Mouse (Mus musculus) lung, embryonic 16.5 days (tissue): ENCODE results near the gene Nxpe2. TPM values are rescaled to one million over a fixed set of nuclear protein-coding genes. Genes with fewer than 3 reads are reported as not detected.
A peak's percentile ranks its signal among the peaks of the same experiment; 100 is the strongest.
"Not testable (repeated sequence)": the region's sequence is repeated elsewhere in the genome, so short reads cannot be mapped to it uniquely, and the experiment has no call there.

Experiments used
- ATAC-seq: fragments of 200-750 bp; cut with Nextera tagmentation; 2 replicates; pipeline ENCODE4 v1.8.0; 2017; ENCODE audit warnings: low read depth, mild to moderate bottlenecking, moderate library complexity
- H3K27ac ChIP-seq: fragments of 300-500 bp; sonication (generic); 2 replicates; pipeline ENCODE4 v1.5.1; 2014; ENCODE audit warnings: mild to moderate bottlenecking, control low read depth, low read length
- H3K27me3 ChIP-seq: fragments of 300-500 bp; sonication (generic); 2 replicates; pipeline ENCODE4 v1.6.1; 2014; ENCODE audit warnings: low read depth, low read length, mixed read lengths; ENCODE audit not compliant: control insufficient read depth, insufficient read depth
- H3K36me3 ChIP-seq: fragments of 300-500 bp; sonication (generic); 2 replicates; pipeline ENCODE4 v1.6.1; 2014; ENCODE audit warnings: low read length; ENCODE audit not compliant: control insufficient read depth, insufficient read depth
- H3K4me1 ChIP-seq: fragments of 300-500 bp; sonication (generic); replicated peaks from 2 replicates; pipeline ENCODE4 v1.6.1; 2014; ENCODE audit warnings: low read length, mixed read lengths; ENCODE audit not compliant: control insufficient read depth, insufficient read depth
- H3K4me2 ChIP-seq: fragments of 300-500 bp; sonication (generic); 2 replicates; pipeline ENCODE4 v1.6.1; 2014; ENCODE audit warnings: low read depth, low read length, control low read depth
- H3K4me3 ChIP-seq: fragments of 300-500 bp; sonication (generic); 2 replicates; pipeline ENCODE4 v1.5.1; 2014; ENCODE audit warnings: mild to moderate bottlenecking, low read length, control low read depth
- H3K9ac ChIP-seq: fragments of 300-500 bp; sonication (generic); 2 replicates; pipeline ENCODE4 v1.6.1; 2014; ENCODE audit warnings: low read length, control low read depth
- H3K9me3 ChIP-seq: fragments of 300-500 bp; sonication (generic); 2 replicates; pipeline ENCODE4 v1.6.1; 2016; ENCODE audit warnings: low read length; ENCODE audit not compliant: control insufficient read depth
- WGBS: fragments of 180-500 bp; shearing (Covaris S2); extraction: QIAGEN DNeasy Blood & Tissue Kit; methylation state at CpG from one replicate; pipeline ENCODE4 v1.1.7; 2014; 5-methylcytosine and 5-hydroxymethylcytosine counted together
- polyA plus RNA-seq: library from polyadenylated mRNA; unstranded; fragments of >200 nt; fragmentation: Nextera tagmentation; extraction: Ambion mirVana; gene quantifications from 2 replicates; pipeline ENCODE4 v1.2.1, GENCODE M21; 2015

Nxpe2 gene
- polyA plus RNA-seq, 1 experiment from 2014 or later, result 1.3 TPM

GRCm38 (mm10) chr9:48315825-48316224 is 37.4 kb downstream of the Nxpe2 start:
- ATAC-seq, result peak; percentile 52; the same call in 1 of the 2 replicates
- H3K36me3 ChIP-seq, result no peaks in the 10 kb centered on the region
- 38% methylated on average over 1 of the region's 1 CpGs for WGBS

GRCm38 (mm10) chr9:48314194-48314593 is 39.1 kb downstream of the Nxpe2 start:
- Histone ChIP-seq H3K27ac (peak overlapping the region; percentile 58; the same call in 1 of the 2 replicates), H3K4me2 (peak overlapping the region; percentile 7; the same call in 1 of the 2 replicates), H3K9ac (no peak overlapping the region), H3K4me3 (0 out of 2 replicates have a peak overlapping the region, but pooled peaks have one; percentile 7), H3K4me1 (no peaks in the 10 kb centered on the region), H3K9me3 (no peaks in the 10 kb centered on the region), H3K36me3 (no peaks in the 10 kb centered on the region), H3K27me3 (no peaks in the 10 kb centered on the region)
- peak; percentile 60 for ATAC-seq
- WGBS, result 44% methylated on average over 3 of the region's 3 CpGs

More at GRCm38 (mm10) chr9:48315825-48316224, 37.4 kb downstream of the Nxpe2 start:
- H3K9ac ChIP-seq, result no peak overlapping the region
- no peak overlapping the region for H3K27ac ChIP-seq
- H3K4me2 ChIP-seq, result peak overlapping the region; percentile 14; the same call in 1 of the 2 replicates
- H3K4me1 ChIP-seq, result no peaks in the 10 kb centered on the region
- no peak overlapping the region for H3K4me3 ChIP-seq
- H3K9me3 ChIP-seq, result no peaks in the 10 kb centered on the region
- no peaks in the 10 kb centered on the region for H3K27me3 ChIP-seq

GRCm38 (mm10) chr9:48311241-48311640 is 42.0 kb downstream of the Nxpe2 start:
- 70% methylated on average over 5 of the region's 5 CpGs for WGBS
- Histone ChIP-seq H3K36me3 (no peaks in the 10 kb centered on the region), H3K4me2 (no peak overlapping the region), H3K4me1 (no peaks in the 10 kb centered on the region), H3K27me3 (no peaks in the 10 kb centered on the region), H3K9ac (no peak overlapping the region), H3K9me3 (no peaks in the 10 kb centered on the region), H3K4me3 (no peak overlapping the region), H3K27ac (no peak overlapping the region)
- no peak for ATAC-seq

GRCm38 (mm10) chr9:48303564-48303963 is 49.7 kb downstream of the Nxpe2 start:
- WGBS, result 40% methylated on average over 5 of the region's 5 CpGs
- not testable (repeated sequence) for ATAC-seq, H3K27ac ChIP-seq

GRCm38 (mm10) chr9:48298983-48299382 is 54.3 kb downstream of the Nxpe2 start:
- no peak overlapping the region for H3K4me3 ChIP-seq
- H3K36me3 ChIP-seq, result no peaks in the 10 kb centered on the region
- H3K4me2 ChIP-seq, result no peak overlapping the region
- no peak overlapping the region for H3K27ac ChIP-seq
- no peaks in the 10 kb centered on the region for H3K4me1 ChIP-seq
- no peaks in the 10 kb centered on the region for H3K27me3 ChIP-seq
- WGBS, result 81% methylated on average over 7 of the region's 7 CpGs
- H3K9ac ChIP-seq, result no peak overlapping the region
- H3K9me3 ChIP-seq, result no peaks in the 10 kb centered on the region
- no peak for ATAC-seq

More at GRCm38 (mm10) chr9:48303564-48303963, 49.7 kb downstream of the Nxpe2 start:
- H3K9me3 ChIP-seq, H3K9ac ChIP-seq, H3K36me3 ChIP-seq, H3K4me1 ChIP-seq, H3K4me2 ChIP-seq, H3K4me3 ChIP-seq, H3K27me3 ChIP-seq: not testable (repeated sequence)

- WGBS, result 57% methylated on average over 2 of the region's 2 CpGs
- H3K4me2 ChIP-seq, result no peak overlapping the region
- ATAC-seq, result no peak
- no peaks in the 10 kb centered on the region for H3K9me3 ChIP-seq
- no peak overlapping the region for H3K9ac ChIP-seq
- H3K27ac ChIP-seq, result no peak overlapping the region
- H3K27me3 ChIP-seq, result no peaks in the 10 kb centered on the region
- H3K4me3 ChIP-seq, result no peak overlapping the region
- H3K36me3 ChIP-seq, result no peaks in the 10 kb centered on the region
- H3K4me1 ChIP-seq, result no peaks in the 10 kb centered on the region
Observed at GRCm38 (mm10) chr9:48294754-48295153, 58.5 kb downstream of the Nxpe2 start.

- no peak overlapping the region for H3K4me2 ChIP-seq
- no peaks in the 10 kb centered on the region for H3K4me1 ChIP-seq
- H3K27me3 ChIP-seq, result no peaks in the 10 kb centered on the region
- H3K27ac ChIP-seq, result no peak overlapping the region
- H3K9ac ChIP-seq, result no peak overlapping the region
- H3K4me3 ChIP-seq, result no peak overlapping the region
- ATAC-seq, result no peak
- 100% methylated on average over 1 of the region's 1 CpGs for WGBS
- H3K36me3 ChIP-seq, result no peaks in the 10 kb centered on the region
- H3K9me3 ChIP-seq, result no peaks in the 10 kb centered on the region
Observed at GRCm38 (mm10) chr9:48290281-48290680, 63.0 kb downstream of the Nxpe2 start.

- Histone ChIP-seq H3K9ac (no peak overlapping the region), H3K36me3 (no peaks in the 10 kb centered on the region), H3K4me2 (no peak overlapping the region), H3K4me3 (no peak overlapping the region), H3K4me1 (no peaks in the 10 kb centered on the region), H3K9me3 (no peaks in the 10 kb centered on the region), H3K27me3 (no peaks in the 10 kb centered on the region), H3K27ac (no peak overlapping the region)
- no peak for ATAC-seq
- 79% methylated on average over 8 of the region's 8 CpGs for WGBS
Observed at GRCm38 (mm10) chr9:48284221-48284620, 69.0 kb downstream of the Nxpe2 start.

GRCm38 (mm10) chr9:48276831-48277230 is 76.4 kb downstream of the Nxpe2 start:
- no peaks in the 10 kb centered on the region for H3K4me1 ChIP-seq
- H3K27ac ChIP-seq, result no peak overlapping the region
- H3K4me2 ChIP-seq, result no peak overlapping the region
- no peaks in the 10 kb centered on the region for H3K27me3 ChIP-seq
- H3K4me3 ChIP-seq, result no peak overlapping the region
- WGBS, result 82% methylated on average over 15 of the region's 15 CpGs
- H3K9ac ChIP-seq, result no peak overlapping the region
- H3K36me3 ChIP-seq, result no peaks in the 10 kb centered on the region
- ATAC-seq, result no peak
- H3K9me3 ChIP-seq, result no peaks in the 10 kb centered on the region
